8 mouse cellular contexts compared by ENCODE assay signal in the genomic region with DNA sequence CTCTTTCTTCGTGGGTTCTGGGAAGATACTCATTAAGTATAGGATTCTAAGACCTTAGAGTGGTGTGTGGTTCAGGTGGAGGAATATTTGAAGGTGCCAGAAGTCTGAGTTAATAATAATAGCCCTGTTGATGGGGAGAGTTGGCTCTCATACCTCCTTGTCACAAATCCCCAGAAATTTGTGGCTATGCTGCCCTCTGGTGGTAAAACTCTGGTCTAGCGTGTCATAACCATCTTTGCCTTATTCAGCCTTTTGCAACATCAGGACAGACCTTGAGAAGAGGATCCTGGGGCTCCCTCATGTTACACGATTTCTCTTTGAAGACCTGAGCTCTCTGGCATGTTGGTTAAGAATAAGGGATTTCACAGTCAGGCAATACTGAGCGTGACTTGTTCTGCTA. TPM values are rescaled to one million over a fixed set of nuclear protein-coding genes. Genes with fewer than 3 reads are reported as not detected.
DNase-seq lines count a peak whose midpoint lies in the region; ATAC-seq and TF ChIP-seq lines count a peak whose summit lies in the region.

No protein-coding gene starts in this region.

- no peak overlapping the region for H3K9ac ChIP-seq in liver, embryonic 14.5 days (replicated peaks)

- DNase-seq in cerebellum, adult 11 months: peak; percentile 61
- no peak for DNase-seq in cerebellum, adult 11-12 months
- peak; percentile 55 to 71 for DNase-seq in CD8-positive naive resting alpha-beta T cell, adult 2 months (ENCODE audit: low read depth in 2 of 2, low spot score in 2 of 2)
- DNase-seq in c-Kit-positive CD71-negative TER-119-negative erythroid progenitor cells, embryonic 14.5 days (ENCODE audit: low read depth): peak; percentile 88
- DNase-seq in kidney, postnatal 10 days: peak; percentile 81
- DNase-seq in liver, embryonic 14.5 days (ENCODE audit: low read depth in 3 of 3, low spot score in 3 of 3): peak; percentile 56 to 68 (median 56)
- peak; percentile 87 for DNase-seq in retina, postnatal 7 days (ENCODE audit: low read depth, low spot score)

- no peaks in the 10 kb centered on the region; the same call in 1 of the 2 replicates for H3K27me3 ChIP-seq in liver, embryonic 14.5 days (ENCODE audit: control insufficient read depth, insufficient read depth, low read length)

- H3K9me3 ChIP-seq in liver, embryonic 14.5 days (ENCODE audit: control insufficient read depth, low read length): no peaks in the 10 kb centered on the region

- H3K36me3 ChIP-seq in liver, embryonic 14.5 days (replicated peaks; ENCODE audit: control insufficient read depth, insufficient read depth, low read depth): peaks cover 4% of the 10 kb centered on the region; the same call in 1 of the 2 replicates

- WGBS in liver, embryonic 14.5 days (ENCODE audit: insufficient replicate concordance): 16% methylated on average over 4 of the region's 4 CpGs

- peak; percentile 50; the same call in 1 of the 2 replicates for ATAC-seq in frontal cortex, adult (ENCODE audit: low TSS enrichment)
- ATAC-seq in liver, embryonic 14.5 days (ENCODE audit: insufficient read depth): no peak

- TF ChIP-seq CTCF in liver, embryonic 14.5 days (IDR thresholded peaks at IDR 0.05; ENCODE audit: low read depth): peak; percentile 81

- TF ChIP-seq EP300 in liver, embryonic 14.5 days (IDR thresholded peaks at IDR 0.05; ENCODE audit: low read depth): no peak

- H3K4me2 ChIP-seq in liver, embryonic 14.5 days (ENCODE audit: low read depth): no peak overlapping the region

- H3K4me1 ChIP-seq in liver, embryonic 14.5 days (replicated peaks; ENCODE audit: control insufficient read depth in 2 of 2, insufficient read depth in 2 of 2, low read length in 1 of 2): peaks cover 3 to 23% of the 10 kb centered on the region in 2 experiments

- H3K27ac ChIP-seq in liver, embryonic 14.5 days: no peak overlapping the region

- H3K4me3 ChIP-seq in liver, embryonic 14.5 days (ENCODE audit: insufficient read depth in 1 of 2, low read depth in 2 of 2, low read length in 2 of 2): no peak overlapping the region

RNA-seq across cellular contexts. Expression of a gene that starts 2.5 kb away (rescaled TPM):
- 4.9 and 5.6 TPM in 2 replicates for polyA plus RNA-seq in liver, embryonic 14.5 days (2012; rRNA removed)
- polyA plus RNA-seq in liver, embryonic 14.5 days (2014; fragmentation: Nextera tagmentation; extraction: Ambion mirVana): 4.7 and 6.2 TPM in 2 replicates

RNA-seq across cellular contexts. Expression of a gene that starts 24.1 kb away (rescaled TPM):
- polyA plus RNA-seq in liver, embryonic 14.5 days (2012; rRNA removed): 8.4 and 9.3 TPM in 2 replicates
- polyA plus RNA-seq in liver, embryonic 14.5 days (2014; fragmentation: Nextera tagmentation; extraction: Ambion mirVana): 9.9 and 12.5 TPM in 2 replicates

RNA-seq across cellular contexts. Expression of a gene that starts 32.0 kb away (rescaled TPM):
- 0.17 and 0.20 TPM in 2 replicates for polyA plus RNA-seq in liver, embryonic 14.5 days (2012; rRNA removed)
- 0.18 and 0.32 TPM in 2 replicates for polyA plus RNA-seq in liver, embryonic 14.5 days (2014; fragmentation: Nextera tagmentation; extraction: Ambion mirVana)
